Mouse (Mus musculus) liver, embryonic 12.5 days (tissue): ENCODE data around the gene Ttyh1. TPM values are rescaled to one million over a fixed set of nuclear protein-coding genes. Genes with fewer than 3 reads are reported as not detected.
"Not testable (repeated sequence)": the region's sequence is repeated elsewhere in the genome, so short reads cannot be mapped to it uniquely, and the experiment has no call there.

Experiments
- ATAC-seq: fragments of 200-750 bp; cut with Nextera tagmentation; 2 replicates; pipeline ENCODE4 v1.8.0; 2017; ENCODE audit warnings: moderate number of reproducible peaks, mild to moderate bottlenecking, moderate library complexity
- H3K27ac ChIP-seq: fragments of 300-500 bp; sonication (generic); 2 replicates; pipeline ENCODE4 v1.5.1; 2016; ENCODE audit warnings: mild to moderate bottlenecking
- H3K27me3 ChIP-seq: fragments of 300-500 bp; sonication (generic); replicated peaks from 2 replicates; pipeline ENCODE4 v1.6.1; 2016; ENCODE audit warnings: mild to moderate bottlenecking, moderate library complexity
- H3K36me3 ChIP-seq: fragments of 300-500 bp; sonication (generic); 2 replicates; pipeline ENCODE4 v1.6.1; 2016; ENCODE audit warnings: mild to moderate bottlenecking, moderate library complexity
- H3K4me1 ChIP-seq: fragments of 300-500 bp; sonication (generic); 2 replicates; pipeline ENCODE4 v1.6.1; 2016
- H3K4me2 ChIP-seq: fragments of 300-500 bp; sonication (generic); 2 replicates; pipeline ENCODE4 v1.6.1; 2016; ENCODE audit warnings: mild to moderate bottlenecking, moderate library complexity
- H3K4me3 ChIP-seq: fragments of 300-500 bp; sonication (generic); 2 replicates; pipeline ENCODE4 v1.5.1; 2016; ENCODE audit warnings: mild to moderate bottlenecking, moderate library complexity
- H3K9ac ChIP-seq: fragments of 300-500 bp; sonication (generic); 2 replicates; pipeline ENCODE4 v1.6.1; 2016; ENCODE audit warnings: mild to moderate bottlenecking, moderate library complexity
- H3K9me3 ChIP-seq: fragments of 300-500 bp; sonication (generic); replicated peaks from 2 replicates; pipeline ENCODE4 v1.6.1; 2016; ENCODE audit warnings: mild to moderate bottlenecking, moderate library complexity
- WGBS: fragments of 180-500 bp; shearing (Covaris S2); methylation state at CpG from one replicate; pipeline ENCODE4 v1.1.7; 2016; ENCODE audit not compliant: insufficient replicate concordance; 5-methylcytosine and 5-hydroxymethylcytosine counted together
- polyA plus RNA-seq: library from polyadenylated mRNA; unstranded; fragments of >200 nt; fragmentation: Nextera tagmentation; extraction: Ambion mirVana; gene quantifications from 2 replicates; pipeline ENCODE4 v1.2.1, GENCODE M21; 2016

Ttyh1 gene
- polyA plus RNA-seq, 1 experiment from 2014 or later = 0.48 TPM

DNA sequence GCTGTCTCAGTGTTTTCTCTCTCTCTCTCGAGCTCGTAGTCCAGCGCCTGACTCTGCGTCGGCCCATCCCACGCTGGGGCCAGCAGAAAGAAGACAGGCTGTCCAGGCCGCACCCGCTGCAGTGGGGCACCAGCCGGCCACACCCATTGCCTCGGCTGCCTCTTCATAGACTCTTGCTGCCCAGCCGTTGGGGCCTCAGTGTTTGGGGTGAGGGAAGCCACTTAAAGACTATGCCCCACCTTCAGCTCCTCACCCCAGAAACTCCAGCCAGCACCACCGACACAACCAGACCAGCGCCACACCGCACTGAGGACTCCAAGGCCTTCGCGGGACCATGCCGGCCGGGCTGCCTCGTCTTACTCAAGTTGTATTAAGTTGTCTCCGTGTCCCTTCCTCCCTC lies 28.2 kb downstream of the Ttyh1 start:
- Histone ChIP-seq H3K36me3 (peaks cover 61% of the 10 kb centered on the region), H3K4me2 (peak overlapping the region; percentile 4; the same call in 1 of the 2 replicates)
- no peak for ATAC-seq

DNA sequence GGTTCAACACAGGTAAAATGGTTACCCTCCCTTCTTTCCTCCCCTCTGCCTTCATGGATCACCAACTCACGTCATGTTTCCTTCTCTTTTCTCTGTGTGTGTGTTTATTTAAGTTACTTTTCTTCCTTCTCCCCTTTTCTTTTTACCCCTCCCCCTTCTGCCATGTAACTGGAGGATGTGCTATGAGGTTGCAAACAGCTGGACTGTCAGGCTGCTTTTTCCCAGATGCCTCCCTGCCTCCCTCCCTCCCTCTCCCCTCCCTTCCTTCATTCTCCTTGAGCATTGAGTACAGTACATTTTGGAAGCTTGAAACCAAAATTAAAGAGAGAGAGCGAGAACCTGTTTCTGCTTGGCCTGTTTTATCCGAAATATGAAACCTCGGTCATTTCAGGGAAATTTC lies 28.6 kb downstream of the Ttyh1 start:
- Histone ChIP-seq H3K4me2 (peak overlapping the region; percentile 93), H3K9me3 (no peaks in the 10 kb centered on the region), H3K4me1 (peaks cover 49% of the 10 kb centered on the region), H3K9ac (no peak overlapping the region), H3K4me3 (no peak overlapping the region), H3K27me3 (peaks cover 20% of the 10 kb centered on the region), H3K36me3 (peaks cover 56% of the 10 kb centered on the region), H3K27ac (no peak overlapping the region)
- no peak for ATAC-seq
- 84% methylated on average over 4 of the region's 4 CpGs for WGBS

More for the DNA sequence above, 28.2 kb downstream of the Ttyh1 start:
- Histone ChIP-seq H3K9me3 (no peaks in the 10 kb centered on the region), H3K27me3 (peaks cover 16% of the 10 kb centered on the region), H3K9ac (no peak overlapping the region), H3K4me1 (peaks cover 49% of the 10 kb centered on the region), H3K27ac (no peak overlapping the region), H3K4me3 (no peak overlapping the region)
- WGBS = 66% methylated on average over 20 of the region's 20 CpGs

GRCm38 (mm10) chr7:4148341-4149208 lies 29.4 kb downstream of the Ttyh1 start:
- H3K4me3 ChIP-seq = peak overlapping the region; percentile 86
- H3K9me3 ChIP-seq = no peaks in the 10 kb centered on the region
- WGBS = 34% methylated on average over 18 of the region's 18 CpGs
- H3K9ac ChIP-seq = peak overlapping the region; percentile 84
- H3K27ac ChIP-seq = peak overlapping the region; percentile 94
- peak overlapping the region; percentile 93 for H3K4me2 ChIP-seq
- ATAC-seq = peak; percentile 7
- peaks cover 49% of the 10 kb centered on the region for H3K4me1 ChIP-seq
- H3K27me3 ChIP-seq = peaks cover 20% of the 10 kb centered on the region
- H3K36me3 ChIP-seq = peaks cover 49% of the 10 kb centered on the region

DNA sequence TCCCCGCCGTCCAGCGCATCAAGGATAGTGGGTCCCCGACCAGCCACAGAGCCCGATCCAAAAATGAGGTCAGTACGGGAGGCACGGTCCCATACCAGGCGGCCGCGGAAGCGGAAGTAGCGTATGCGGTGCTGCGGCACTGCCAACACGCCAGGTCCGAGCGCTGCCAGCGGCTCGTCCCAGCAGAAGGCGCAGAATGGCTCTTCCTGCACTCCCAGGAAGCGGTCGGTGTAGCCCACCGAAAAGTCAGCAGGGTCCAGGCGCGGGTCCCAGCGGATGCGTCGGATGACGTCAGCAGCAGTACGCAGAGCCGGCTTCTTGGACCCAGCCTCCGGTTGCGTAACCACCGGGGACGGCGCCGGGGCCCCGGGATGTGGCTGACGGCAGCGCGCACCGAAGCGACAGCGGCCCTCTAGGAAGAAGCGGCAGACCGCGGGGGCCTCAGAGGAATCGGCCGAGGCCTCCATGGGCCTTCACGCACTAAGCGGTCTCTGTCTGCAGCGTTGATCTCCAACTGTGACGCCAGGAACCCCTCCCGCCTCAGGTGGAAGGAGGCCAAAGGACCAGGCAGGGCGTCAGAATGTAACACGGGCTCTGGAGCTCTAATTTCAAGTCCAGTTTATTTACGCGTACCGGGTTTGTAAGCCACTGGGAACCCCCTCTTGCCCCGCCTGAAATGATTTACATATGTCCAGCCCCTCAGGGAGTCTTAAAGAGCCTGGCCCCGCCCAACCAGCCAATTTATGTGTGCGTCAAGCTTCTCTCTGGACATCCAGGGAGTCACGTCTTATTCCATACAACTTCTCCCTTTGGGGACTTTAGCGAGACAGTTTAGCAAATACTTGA lies 30.2 kb downstream of the Ttyh1 start:
- no peaks in the 10 kb centered on the region for H3K9me3 ChIP-seq
- H3K36me3 ChIP-seq = peaks cover 40% of the 10 kb centered on the region
- H3K4me3 ChIP-seq = peak overlapping the region; percentile 86
- peaks cover 57% of the 10 kb centered on the region for H3K4me1 ChIP-seq
- ATAC-seq = peak; percentile 80
- H3K9ac ChIP-seq = peak overlapping the region; percentile 84
- peaks cover 20% of the 10 kb centered on the region for H3K27me3 ChIP-seq
- WGBS = under 1% methylated on average over 64 of the region's 64 CpGs
- peak overlapping the region; percentile 94 for H3K27ac ChIP-seq
- peak overlapping the region; percentile 93 for H3K4me2 ChIP-seq

DNA sequence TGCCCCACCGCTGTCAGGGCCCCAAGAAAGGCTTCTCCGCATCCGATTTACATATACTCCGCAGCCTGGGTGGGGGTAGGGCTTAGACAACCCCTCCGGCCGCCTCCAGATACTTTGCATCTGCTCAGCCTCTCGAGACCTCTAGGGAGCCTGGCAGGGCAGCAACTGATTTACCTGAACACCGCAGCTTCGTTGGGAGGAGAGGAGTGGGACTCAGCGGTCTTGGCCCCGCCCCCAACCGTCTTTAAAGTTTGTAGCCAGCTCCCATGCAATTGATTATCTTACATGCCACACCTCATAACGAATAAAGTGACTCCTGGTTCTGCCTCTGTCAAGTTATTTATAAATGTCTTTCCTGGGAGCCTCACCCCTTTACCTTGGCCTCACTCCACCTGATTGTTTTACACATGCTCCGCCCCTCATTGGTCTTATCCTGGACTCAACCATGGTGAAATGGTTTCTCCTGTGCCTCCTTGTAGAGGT lies 30.9 kb downstream of the Ttyh1 start, which contains the start of gene Leng9:
Gene Leng9 (minus strand): TSS at position 316 of the 483 bp plus-strand sequence.
- Histone ChIP-seq H3K9me3 (no peaks in the 10 kb centered on the region), H3K27ac (peak within 1 kb of the TSS; percentile 94), H3K4me1 (peaks cover 57% of the 10 kb centered on the region), H3K9ac (peak within 1 kb of the TSS; percentile 84), H3K4me2 (peak within 1 kb of the TSS; percentile 93), H3K27me3 (peaks cover 20% of the 10 kb centered on the region), H3K36me3 (peaks cover 33% of the 10 kb centered on the region), H3K4me3 (peak within 1 kb of the TSS; percentile 86)
- WGBS = 2% methylated on average over 14 of the region's 14 CpGs
- peak; percentile 45 for ATAC-seq

GRCm38 (mm10) chr7:4150811-4151221 lies 31.6 kb downstream of the Ttyh1 start:
- ATAC-seq = peak; percentile 5; the same call in 1 of the 2 replicates
- Histone ChIP-seq H3K4me3 (peak overlapping the region; percentile 86), H3K27ac (peak overlapping the region; percentile 94), H3K9ac (peak overlapping the region; percentile 84; the same call in 1 of the 2 replicates), H3K4me1 (peaks cover 57% of the 10 kb centered on the region), H3K36me3 (peaks cover 26% of the 10 kb centered on the region), H3K27me3 (peaks cover 20% of the 10 kb centered on the region), H3K4me2 (peak overlapping the region; percentile 93), H3K9me3 (no peaks in the 10 kb centered on the region)
- 10% methylated on average over 14 of the region's 14 CpGs for WGBS

- Histone ChIP-seq H3K36me3 (peaks cover 22% of the 10 kb centered on the region), H3K4me1 (peaks cover 53% of the 10 kb centered on the region), H3K4me2 (peak overlapping the region; percentile 93), H3K9me3 (no peaks in the 10 kb centered on the region), H3K9ac (no peak overlapping the region), H3K27me3 (peaks cover 20% of the 10 kb centered on the region), H3K4me3 (peak overlapping the region; percentile 86), H3K27ac (no peak overlapping the region)
- WGBS = 40% methylated on average over 22 of the region's 22 CpGs
- ATAC-seq = no peak
These were observed 32.0 kb downstream of the Ttyh1 start for GRCm38 (mm10) chr7:4151241-4151640.

GRCm38 (mm10) chr7:4154356-4154755 lies 35.1 kb downstream of the Ttyh1 start:
- Histone ChIP-seq H3K9me3 (no peaks in the 10 kb centered on the region), H3K4me2 (no peak overlapping the region), H3K27ac (no peak overlapping the region), H3K9ac (no peak overlapping the region), H3K4me1 (peaks cover 26% of the 10 kb centered on the region), H3K27me3 (peaks cover 20% of the 10 kb centered on the region), H3K36me3 (no peaks in the 10 kb centered on the region), H3K4me3 (no peak overlapping the region)
- WGBS = 65% methylated on average over 5 of the region's 5 CpGs
- no peak for ATAC-seq

GRCm38 (mm10) chr7:4154976-4155375 lies 35.8 kb downstream of the Ttyh1 start:
- no peak for ATAC-seq
- Histone ChIP-seq H3K9ac (no peak overlapping the region), H3K4me3 (no peak overlapping the region), H3K9me3 (no peaks in the 10 kb centered on the region), H3K4me2 (no peak overlapping the region), H3K27ac (no peak overlapping the region), H3K4me1 (peaks cover 25% of the 10 kb centered on the region), H3K27me3 (peaks cover 20% of the 10 kb centered on the region), H3K36me3 (no peaks in the 10 kb centered on the region)
- WGBS = 68% methylated on average over 4 of the region's 4 CpGs

- ATAC-seq, H3K4me3 ChIP-seq, H3K27me3 ChIP-seq, H3K27ac ChIP-seq, H3K36me3 ChIP-seq, H3K4me2 ChIP-seq, H3K9me3 ChIP-seq, H3K9ac ChIP-seq: not testable (repeated sequence)
- H3K4me1 ChIP-seq = peaks cover 27% of the 10 kb centered on the region
- whole genome bisulfite sequencing = 75% methylated on average over 4 of the region's 4 CpGs
These were observed 42.4 kb downstream of the Ttyh1 start for GRCm38 (mm10) chr7:4161596-4161995.

DNA sequence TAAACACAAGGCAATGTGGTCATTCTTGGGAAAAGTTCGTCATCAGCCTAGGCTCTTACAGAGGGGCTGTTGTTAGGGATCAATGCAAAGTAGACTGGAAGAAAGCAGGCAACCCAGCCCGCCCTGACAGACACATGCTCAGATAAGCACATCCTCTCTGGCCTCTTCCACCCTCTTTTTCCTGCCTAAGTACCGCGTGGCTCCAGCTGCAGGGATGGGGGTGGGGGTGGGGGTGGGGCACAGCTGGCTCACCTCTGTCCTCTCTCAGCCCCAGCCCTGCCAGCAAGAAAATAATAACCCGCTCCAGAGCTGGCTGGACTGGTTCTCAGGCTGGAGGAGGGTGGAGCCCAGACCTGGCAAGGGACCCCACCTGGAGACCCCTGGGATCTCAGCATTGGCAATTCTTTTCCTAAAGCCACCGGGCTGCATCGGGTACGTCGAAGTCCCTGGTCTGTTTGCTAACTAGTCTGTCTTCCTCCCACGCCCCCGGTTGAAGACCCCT lies 44.4 kb downstream of the Ttyh1 start:
- Histone ChIP-seq H3K36me3 (no peaks in the 10 kb centered on the region), H3K9ac (peak overlapping the region; percentile 48), H3K4me3 (peak overlapping the region; percentile 55), H3K27me3 (no peaks in the 10 kb centered on the region), H3K4me1 (peaks cover 27% of the 10 kb centered on the region), H3K27ac (peak overlapping the region; percentile 58; the same call in 1 of the 2 replicates), H3K4me2 (peak overlapping the region; percentile 69), H3K9me3 (no peaks in the 10 kb centered on the region)
- WGBS = 2% methylated on average over 11 of the region's 11 CpGs
- peak; percentile 58 for ATAC-seq
